Mouse (Mus musculus) T-cell, adult 2 months (primary cell): ENCODE results near the gene Mettl7b.

Source experiments
- DNase-seq: peaks from one replicate; pipeline ENCODE4 v3.0.0; 2022; ENCODE audit warnings: low spot score

The Mettl7b gene

DNA sequence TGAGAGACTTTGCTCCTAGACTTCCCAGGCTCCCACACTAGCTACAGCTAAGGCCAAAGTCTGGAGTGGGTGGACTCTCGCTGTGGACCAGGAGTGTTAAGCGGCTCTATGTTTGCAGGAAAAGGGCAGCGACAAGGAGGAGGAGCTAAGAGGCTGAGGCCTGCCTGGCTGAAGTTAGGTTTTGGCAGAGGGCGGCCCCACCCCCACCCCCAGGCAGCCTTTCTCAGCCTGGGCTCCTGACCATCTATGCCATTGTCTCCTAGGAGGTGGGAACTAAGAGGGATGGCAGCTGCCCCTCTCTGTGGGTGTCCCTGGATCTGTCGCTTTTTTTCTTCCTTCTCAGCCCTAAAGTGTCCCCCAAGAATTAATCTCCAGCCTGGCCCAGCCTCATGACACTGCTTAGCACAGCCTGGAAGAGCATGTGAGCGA is 41.6 kb downstream of the Mettl7b start:
- DNase-seq, result no peak

DNA sequence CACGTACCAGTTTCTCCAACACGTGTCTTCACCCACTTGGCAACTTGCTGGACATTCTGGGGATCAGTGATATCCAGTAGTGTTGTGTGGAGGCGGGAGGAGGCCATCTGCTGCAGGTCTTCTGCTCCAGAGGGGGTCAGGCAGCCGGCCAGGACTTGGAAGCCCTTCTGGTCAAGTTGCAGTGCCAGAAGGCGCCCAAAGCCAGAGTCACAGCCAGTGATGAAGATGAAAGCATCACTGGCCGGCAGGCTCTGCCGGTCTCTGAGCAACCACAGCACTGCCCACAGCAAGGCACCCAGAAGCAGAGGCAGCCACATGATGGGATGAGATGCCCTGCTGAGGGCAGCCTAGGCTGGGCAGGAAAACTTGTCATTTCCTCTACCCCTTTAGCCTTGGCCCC is 42.5 kb downstream of the Mettl7b start:
- no peak for DNase-seq

DNA sequence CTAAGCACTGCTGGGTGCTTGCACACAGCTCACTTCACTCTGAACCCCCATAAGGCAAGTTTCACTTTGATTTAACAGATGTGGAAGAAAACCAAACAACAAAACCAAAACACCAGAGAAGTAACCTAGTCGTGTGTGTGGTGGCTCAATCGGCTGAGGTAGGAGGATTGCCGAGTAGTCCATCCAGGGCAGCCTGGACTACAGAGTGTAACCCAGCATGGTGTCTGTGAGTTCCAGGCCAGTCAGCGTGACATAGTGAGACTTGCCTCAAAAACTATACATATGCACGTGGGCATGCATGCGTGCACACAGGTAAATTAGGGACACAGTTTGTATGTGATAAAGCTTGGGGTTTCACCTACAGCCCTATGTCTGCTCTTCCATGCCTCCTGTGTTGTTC is 43.4 kb downstream of the Mettl7b start:
- no peak for DNase-seq

GRCm38 (mm10) chr10:128916665-128917064 is 44.1 kb downstream of the Mettl7b start:
- no peak for DNase-seq

GRCm38 (mm10) chr10:128915550-128915949 is 45.2 kb downstream of the Mettl7b start:
- DNase-seq, result no peak

DNA sequence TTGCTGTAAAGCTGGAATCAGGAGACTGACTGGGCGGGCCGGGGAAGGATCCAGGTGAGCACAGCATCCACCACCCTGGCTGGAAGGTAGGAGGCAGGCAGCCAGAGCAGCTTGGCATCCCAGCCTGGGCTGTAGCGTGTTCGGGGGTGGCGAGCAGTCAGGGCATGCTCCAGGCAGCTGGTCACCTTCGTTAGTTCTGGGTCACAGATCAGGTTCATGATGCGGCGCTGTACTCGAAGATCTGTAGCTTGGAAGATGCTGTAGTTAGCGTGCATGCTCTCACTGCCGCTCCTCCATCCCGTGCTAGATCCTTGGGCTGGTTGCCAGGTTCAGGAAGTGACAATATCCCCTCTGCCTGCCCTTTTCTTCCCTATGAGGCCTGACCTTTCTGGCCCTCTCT is 47.1 kb downstream of the Mettl7b start:
- no peak for DNase-seq

GRCm38 (mm10) chr10:128913219-128913618 is 47.6 kb downstream of the Mettl7b start:
- DNase-seq, result peak; percentile 77

DNA sequence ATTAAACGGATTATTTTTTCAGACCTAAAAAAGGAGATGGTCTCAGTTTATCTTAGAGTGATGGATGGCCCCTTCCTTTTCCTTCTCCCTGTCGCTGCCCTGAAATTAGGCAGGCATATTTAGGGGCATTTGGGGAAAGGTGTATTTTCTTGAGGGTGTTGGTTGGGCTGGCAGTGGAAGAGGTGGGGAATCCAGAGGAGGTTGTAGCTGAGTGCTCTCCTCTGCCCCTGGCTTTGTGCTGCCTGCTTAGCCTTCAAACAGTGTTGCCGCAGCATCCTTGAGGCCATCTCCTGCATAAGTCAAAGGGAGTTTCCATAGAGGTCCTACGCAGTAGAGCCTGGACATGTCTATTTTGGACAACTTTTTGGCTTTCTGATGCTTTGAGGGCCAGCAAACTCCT is 48.0 kb downstream of the Mettl7b start:
- DNase-seq, result no peak

GRCm38 (mm10) chr10:128912268-128912667 is 48.5 kb downstream of the Mettl7b start:
- no peak for DNase-seq

- no peak for DNase-seq
Measured at GRCm38 (mm10) chr10:128911430-128911829, 49.4 kb downstream of the Mettl7b start.

- no peak for DNase-seq
Measured at GRCm38 (mm10) chr10:128910066-128910841, 50.5 kb downstream of the Mettl7b start.

DNA sequence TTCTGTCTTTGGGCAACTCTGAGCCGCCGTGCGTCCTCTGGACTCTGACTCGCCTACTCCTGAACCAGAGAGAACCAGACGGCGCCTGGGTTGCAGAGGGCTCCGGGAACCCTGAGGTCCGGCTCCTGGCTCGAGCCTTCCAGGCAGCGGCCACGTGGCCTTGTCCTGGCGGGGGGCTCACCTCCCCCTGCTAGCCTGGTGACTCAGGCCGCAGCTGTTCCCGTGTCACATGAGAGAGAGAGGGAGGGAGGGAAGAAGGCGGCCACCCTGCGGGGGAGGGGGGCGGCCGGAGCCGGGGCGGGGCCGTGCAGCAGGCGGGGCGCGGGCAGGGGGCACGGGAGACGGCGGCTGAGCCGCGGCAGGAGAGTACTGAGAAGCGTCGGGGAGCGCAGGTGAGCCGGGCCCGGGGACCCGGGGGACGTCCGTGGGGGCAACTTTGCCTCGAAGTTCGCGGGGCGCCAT is 51.2 kb downstream of the Mettl7b start:
- DNase-seq, result no peak

- no peak for DNase-seq
Measured at GRCm38 (mm10) chr10:128908778-128909448, 51.9 kb downstream of the Mettl7b start.
